Mouse (Mus musculus): ENCODE data around the gene Kctd2. TPM values are rescaled to one million over a fixed set of nuclear protein-coding genes. Genes with fewer than 3 reads are reported as not detected.
"Not testable (repeated sequence)": the region's sequence is repeated elsewhere in the genome, so short reads cannot be mapped to it uniquely, and the experiment has no call there.

The Kctd2 gene
- polyA plus RNA-seq, 1 experiment from 2014 or later, result 9.5 TPM

DNA sequence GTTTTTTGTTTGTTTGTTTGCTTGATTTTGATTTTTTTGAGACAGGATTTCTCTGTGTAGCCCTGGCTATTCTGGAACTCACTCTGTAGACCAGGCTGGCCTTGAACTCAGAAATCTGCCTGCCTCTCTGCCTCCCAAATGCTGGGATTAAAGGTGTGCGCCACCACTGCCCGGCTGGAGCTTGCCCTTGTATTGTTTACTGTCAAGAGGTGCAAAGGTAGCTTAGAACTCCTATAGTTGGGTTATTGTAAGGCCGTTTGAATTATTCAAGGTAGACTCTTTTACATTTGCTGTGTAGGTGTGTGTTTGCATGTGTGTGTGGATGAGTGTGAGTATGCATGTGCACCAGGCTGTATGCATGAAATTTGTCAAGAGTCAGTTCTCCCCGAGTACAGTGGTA is 56.7 kb downstream of the Kctd2 start:
- WGBS, result 78% methylated on average over 4 of the region's 4 CpGs
- not testable (repeated sequence) for H3K9me3 ChIP-seq (ENCODE audit: control insufficient read depth, low read depth, low read length); ATAC-seq (ENCODE audit: insufficient number of reproducible peaks, insufficient read depth, low FRiP score, low read depth); H3K9ac ChIP-seq (replicated peaks; ENCODE audit: low read depth, low read length); H3K27me3 ChIP-seq (ENCODE audit: control insufficient read depth, insufficient read depth, low read length); H3K27ac ChIP-seq (ENCODE audit: low read length); H3K36me3 ChIP-seq (ENCODE audit: control insufficient read depth, insufficient read depth, low read length)
- H3K4me2 ChIP-seq (replicated peaks; ENCODE audit: low read depth, low read length), result peak overlapping the region; percentile 72
- peaks cover 24% of the 10 kb centered on the region for H3K4me1 ChIP-seq (ENCODE audit: control insufficient read depth, insufficient read depth, low read length)
- H3K4me3 ChIP-seq (ENCODE audit: low read depth, low read length), result peak overlapping the region; percentile 87; the same call in 1 of the 2 replicates

DNA sequence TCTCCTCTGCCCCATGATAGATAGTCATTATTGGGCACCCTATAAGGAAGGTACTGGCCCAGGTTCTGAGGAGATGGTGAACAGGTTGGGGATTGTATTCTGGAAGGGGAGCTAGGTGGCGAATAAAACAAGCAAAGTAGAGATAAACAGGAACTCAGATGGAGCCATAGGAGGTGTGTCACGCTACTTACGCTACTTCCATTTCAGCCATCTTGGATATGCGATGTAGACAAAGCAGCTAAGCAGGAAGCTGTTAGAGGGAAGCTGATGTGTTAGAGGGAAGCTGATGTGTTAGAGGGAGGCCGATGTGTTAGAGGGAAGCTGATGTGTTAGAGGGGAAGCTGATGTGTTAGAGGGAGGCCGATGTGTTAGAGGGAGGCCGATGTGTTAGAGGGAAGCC is 57.5 kb downstream of the Kctd2 start:
- not testable (repeated sequence) for H3K36me3 ChIP-seq (ENCODE audit: control insufficient read depth, insufficient read depth, low read length); H3K27me3 ChIP-seq (ENCODE audit: control insufficient read depth, insufficient read depth, low read length); H3K9ac ChIP-seq (replicated peaks; ENCODE audit: low read depth, low read length); H3K9me3 ChIP-seq (ENCODE audit: control insufficient read depth, low read depth, low read length); H3K27ac ChIP-seq (ENCODE audit: low read length); ATAC-seq (ENCODE audit: insufficient number of reproducible peaks, insufficient read depth, low FRiP score, low read depth); H3K4me2 ChIP-seq (replicated peaks; ENCODE audit: low read depth, low read length); H3K4me3 ChIP-seq (ENCODE audit: low read depth, low read length)
- 79% methylated on average over 7 of the region's 7 CpGs for WGBS
- peaks cover 24% of the 10 kb centered on the region for H3K4me1 ChIP-seq (ENCODE audit: control insufficient read depth, insufficient read depth, low read length)

DNA sequence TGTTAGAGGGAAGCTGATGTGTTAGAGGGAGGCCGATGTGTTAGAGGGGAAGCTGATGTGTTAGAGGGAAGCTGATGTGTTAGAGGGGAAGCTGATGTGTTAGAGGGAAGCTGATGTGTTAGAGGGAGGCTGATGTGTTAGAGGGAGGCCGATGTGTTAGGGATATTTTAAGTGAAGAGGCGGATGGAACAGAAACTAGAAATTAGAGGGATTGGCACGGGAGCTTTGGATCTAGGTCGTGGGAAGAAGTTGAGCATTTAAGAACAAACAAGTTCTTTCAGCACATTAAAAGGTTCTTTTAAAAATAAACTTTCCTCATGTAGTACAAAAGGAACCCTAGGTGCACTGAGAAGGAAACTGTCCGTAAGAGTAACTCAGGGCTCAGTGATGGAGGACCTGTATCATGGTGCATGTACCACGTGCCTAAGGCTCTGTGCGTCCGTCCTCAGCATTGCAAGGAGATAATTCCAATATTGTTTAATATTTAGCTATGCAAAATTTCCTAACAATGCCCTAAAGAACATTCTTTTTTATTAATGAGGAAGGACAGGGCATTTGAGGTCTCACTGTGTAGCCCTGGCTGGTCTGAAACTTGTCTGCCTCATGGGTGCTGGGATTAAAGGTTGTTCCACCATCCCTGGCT is 58.5 kb downstream of the Kctd2 start:
- WGBS, result 83% methylated on average over 9 of the region's 9 CpGs
- no peaks in the 10 kb centered on the region for H3K27me3 ChIP-seq (ENCODE audit: control insufficient read depth, insufficient read depth, low read length)
- no peak overlapping the region for H3K4me3 ChIP-seq (ENCODE audit: low read depth, low read length)
- H3K27ac ChIP-seq (ENCODE audit: low read length), result no peak overlapping the region
- H3K4me2 ChIP-seq (replicated peaks; ENCODE audit: low read depth, low read length), result no peak overlapping the region
- ATAC-seq (ENCODE audit: insufficient number of reproducible peaks, insufficient read depth, low FRiP score, low read depth), result no peak
- H3K9me3 ChIP-seq (ENCODE audit: control insufficient read depth, low read depth, low read length), result no peaks in the 10 kb centered on the region
- no peaks in the 10 kb centered on the region for H3K36me3 ChIP-seq (ENCODE audit: control insufficient read depth, insufficient read depth, low read length)
- H3K9ac ChIP-seq (replicated peaks; ENCODE audit: low read depth, low read length), result no peak overlapping the region
- H3K4me1 ChIP-seq (ENCODE audit: control insufficient read depth, insufficient read depth, low read length), result peaks cover 22% of the 10 kb centered on the region

Small RNAs within 50 kb of the gene (microRNA-seq; reads per million reads assigned to microRNA genes)
- not detected for gene Mir3968

Other genes with a start within 250 kb of the Kctd2 start
- 10.5 and 13.2 TPM in 2 replicates for gene Tmem104, start 232.6 kb upstream of the Kctd2 start, polyA plus RNA-seq (2014; fragmentation: Nextera tagmentation; extraction: Ambion mirVana)
- 18.3 and 20.1 TPM in 2 replicates for gene Nat9, start 232.3 kb upstream of the Kctd2 start, polyA plus RNA-seq (2014; fragmentation: Nextera tagmentation; extraction: Ambion mirVana)
- gene Grin2c, start 152.9 kb upstream of the Kctd2 start, polyA plus RNA-seq (2014; fragmentation: Nextera tagmentation; extraction: Ambion mirVana), result not detected in 2 replicates
- 11.5 and 13.3 TPM in 2 replicates for gene Fdxr, start 143.1 kb upstream of the Kctd2 start, polyA plus RNA-seq (2014; fragmentation: Nextera tagmentation; extraction: Ambion mirVana)
- gene Fads6, start 122.5 kb upstream of the Kctd2 start, polyA plus RNA-seq (2014; fragmentation: Nextera tagmentation; extraction: Ambion mirVana), result 1.3 and 1.5 TPM in 2 replicates
- gene Otop2, start 113.0 kb upstream of the Kctd2 start, polyA plus RNA-seq (2014; fragmentation: Nextera tagmentation; extraction: Ambion mirVana), result not detected in 2 replicates
- gene Ush1g, start 98.1 kb upstream of the Kctd2 start, polyA plus RNA-seq (2014; fragmentation: Nextera tagmentation; extraction: Ambion mirVana), result 0.10 TPM in 1 of 2 replicates, not detected in the other
- 1.0 and 1.2 TPM in 2 replicates for gene Otop3, start 85.4 kb upstream of the Kctd2 start, polyA plus RNA-seq (2014; fragmentation: Nextera tagmentation; extraction: Ambion mirVana)
- gene Hid1, start 52.4 kb upstream of the Kctd2 start, polyA plus RNA-seq (2014; fragmentation: Nextera tagmentation; extraction: Ambion mirVana), result 21.0 and 24.4 TPM in 2 replicates
- gene Cdr2l, start 38.2 kb upstream of the Kctd2 start, polyA plus RNA-seq (2014; fragmentation: Nextera tagmentation; extraction: Ambion mirVana), result 12.6 and 13.0 TPM in 2 replicates
- gene Mrpl58, start 16.4 kb upstream of the Kctd2 start, polyA plus RNA-seq (2014; fragmentation: Nextera tagmentation; extraction: Ambion mirVana), result 206 and 208 TPM in 2 replicates
- 832 and 848 TPM in 2 replicates for gene Atp5h, start 166 bp upstream of the Kctd2 start, polyA plus RNA-seq (2014; fragmentation: Nextera tagmentation; extraction: Ambion mirVana)
- not detected in 2 replicates for gene Trim80, start 20.4 kb downstream of the Kctd2 start, polyA plus RNA-seq (2014; fragmentation: Nextera tagmentation; extraction: Ambion mirVana)
- gene Slc16a5, start 42.3 kb downstream of the Kctd2 start, polyA plus RNA-seq (2014; fragmentation: Nextera tagmentation; extraction: Ambion mirVana), result 0.32 and 1.0 TPM in 2 replicates
- 5.7 and 8.0 TPM in 2 replicates for gene Armc7, start 55.5 kb downstream of the Kctd2 start, polyA plus RNA-seq (2014; fragmentation: Nextera tagmentation; extraction: Ambion mirVana)
- 111 and 121 TPM in 2 replicates for gene Nt5c, start 71.7 kb downstream of the Kctd2 start, polyA plus RNA-seq (2014; fragmentation: Nextera tagmentation; extraction: Ambion mirVana)
- gene Jpt1, start 94.3 kb downstream of the Kctd2 start, polyA plus RNA-seq (2014; fragmentation: Nextera tagmentation; extraction: Ambion mirVana), result 529 and 563 TPM in 2 replicates
- gene Sumo2, start 116.1 kb downstream of the Kctd2 start, polyA plus RNA-seq (2014; fragmentation: Nextera tagmentation; extraction: Ambion mirVana), result 984 and 994 TPM in 2 replicates
- 162 and 164 TPM in 2 replicates for gene Nup85, start 144.3 kb downstream of the Kctd2 start, polyA plus RNA-seq (2014; fragmentation: Nextera tagmentation; extraction: Ambion mirVana)
- gene Mrps7, start 183.8 kb downstream of the Kctd2 start, polyA plus RNA-seq (2014; fragmentation: Nextera tagmentation; extraction: Ambion mirVana), result 88.8 and 96.0 TPM in 2 replicates
- 18.6 and 21.2 TPM in 2 replicates for gene Gga3, start 183.9 kb downstream of the Kctd2 start, polyA plus RNA-seq (2014; fragmentation: Nextera tagmentation; extraction: Ambion mirVana)
- 33.4 and 35.1 TPM in 2 replicates for gene Mif4gd, start 192.8 kb downstream of the Kctd2 start, polyA plus RNA-seq (2014; fragmentation: Nextera tagmentation; extraction: Ambion mirVana)
- gene Slc25a19, start 208.2 kb downstream of the Kctd2 start, polyA plus RNA-seq (2014; fragmentation: Nextera tagmentation; extraction: Ambion mirVana), result 21.5 and 24.3 TPM in 2 replicates

Data from stomach, embryonic 14.5 days (tissue).